Mouse (Mus musculus): ENCODE data around the gene Foxn3. TPM values are rescaled to one million over a fixed set of nuclear protein-coding genes. Genes with fewer than 3 reads are reported as not detected.

The Foxn3 gene
- total RNA-seq, 2 experiments from 2014 or later: 87.6 to 113 TPM

DNA sequence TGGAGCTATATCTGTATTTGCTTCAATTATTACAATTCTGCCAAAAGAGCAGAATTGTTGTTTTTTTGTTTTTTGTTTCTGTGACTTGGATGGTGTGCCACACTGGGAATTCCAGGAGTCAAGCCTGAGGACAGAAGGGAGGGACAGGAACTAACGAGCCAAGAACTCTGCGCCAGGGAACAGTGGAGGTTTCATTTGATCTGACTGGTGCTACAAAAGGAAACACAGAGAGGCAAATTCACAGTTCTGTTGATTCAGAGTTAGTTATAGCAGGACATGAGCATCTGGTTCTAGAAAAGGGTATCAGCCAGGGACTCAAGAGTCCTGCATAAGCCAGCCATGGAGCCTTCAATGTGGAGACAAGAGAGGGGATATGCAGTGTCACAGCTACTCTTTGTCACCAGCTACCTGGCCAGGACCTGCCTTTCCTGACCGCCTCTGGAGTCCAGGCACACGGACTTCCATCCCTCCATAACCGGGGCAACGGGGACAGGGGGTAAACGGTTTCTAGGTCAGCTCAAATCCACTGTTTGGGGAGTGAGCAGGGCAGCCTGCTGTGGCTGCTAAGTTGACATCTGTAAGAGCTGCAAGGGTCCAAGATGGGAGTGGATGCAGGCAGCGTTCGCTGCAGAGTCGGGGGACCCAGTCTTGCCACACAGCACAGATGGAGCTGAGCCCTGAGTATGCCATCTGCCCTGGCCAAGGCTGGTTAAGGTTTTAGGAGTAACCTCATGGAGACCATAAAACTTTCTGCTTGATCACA lies 316.2 kb downstream of the Foxn3 start:
- no peak for ATAC-seq (replicated peaks; ENCODE audit: low FRiP score, poor library complexity, severe bottlenecking)

DNA sequence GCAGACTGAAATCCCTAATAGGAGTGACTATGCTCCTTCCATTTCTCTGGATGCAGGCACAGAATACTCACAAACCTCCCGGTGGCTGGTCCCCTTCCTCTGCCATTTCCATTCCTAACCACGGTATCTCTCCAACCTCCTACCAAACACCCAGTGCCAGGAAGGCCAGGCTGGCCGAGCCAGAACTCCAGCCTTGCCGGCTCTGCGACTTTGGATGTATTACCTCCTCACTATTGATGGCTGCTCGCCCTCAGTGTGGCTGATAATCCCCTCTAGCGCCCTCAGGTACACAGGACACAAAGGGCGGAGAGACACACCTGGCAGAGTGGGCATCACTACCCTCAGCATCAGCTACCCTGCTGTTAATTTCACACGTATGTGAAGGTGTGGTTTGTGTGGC lies 318.7 kb downstream of the Foxn3 start:
- ATAC-seq (replicated peaks; ENCODE audit: low FRiP score, poor library complexity, severe bottlenecking): no peak

DNA sequence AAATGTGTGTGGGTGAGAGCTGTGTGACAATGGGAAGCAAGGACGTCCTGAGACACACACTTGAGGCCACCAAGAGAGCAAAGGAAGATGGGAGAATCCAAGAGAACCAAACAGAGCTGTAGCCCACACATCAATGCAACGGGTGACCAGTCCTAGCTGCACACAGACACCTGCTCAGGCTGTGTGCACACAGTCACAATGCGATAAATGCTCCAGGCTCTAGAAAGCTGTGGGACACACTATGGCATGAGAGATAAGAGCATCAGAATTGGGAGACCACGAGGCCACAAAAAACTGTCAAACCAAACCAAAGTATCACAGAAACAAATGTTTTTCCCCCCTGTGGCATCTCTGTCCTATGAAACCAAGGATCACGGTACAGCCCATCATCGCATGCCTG lies 319.1 kb downstream of the Foxn3 start:
- ATAC-seq (replicated peaks; ENCODE audit: low FRiP score, poor library complexity, severe bottlenecking): no peak

DNA sequence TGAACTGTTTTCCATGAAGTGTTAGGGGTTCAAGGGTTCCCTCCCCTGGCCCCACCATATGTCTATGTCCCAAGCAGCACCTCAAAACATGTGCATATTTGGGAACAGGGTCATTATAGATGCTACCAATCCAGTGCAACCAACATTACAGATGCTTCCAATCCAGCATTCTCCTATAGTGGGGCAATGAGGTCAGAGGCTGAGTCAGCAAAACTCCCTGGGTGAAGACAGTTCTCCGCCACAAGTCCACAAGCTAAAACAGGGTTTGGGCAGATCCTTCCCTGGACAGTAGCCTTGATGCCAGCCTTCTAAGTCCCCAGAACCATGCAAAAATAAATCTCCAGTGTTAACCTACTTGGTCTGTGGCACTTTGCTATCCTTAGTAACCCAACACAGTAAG lies 320.1 kb downstream of the Foxn3 start:
- no peak for ATAC-seq (replicated peaks; ENCODE audit: low FRiP score, poor library complexity, severe bottlenecking)

DNA sequence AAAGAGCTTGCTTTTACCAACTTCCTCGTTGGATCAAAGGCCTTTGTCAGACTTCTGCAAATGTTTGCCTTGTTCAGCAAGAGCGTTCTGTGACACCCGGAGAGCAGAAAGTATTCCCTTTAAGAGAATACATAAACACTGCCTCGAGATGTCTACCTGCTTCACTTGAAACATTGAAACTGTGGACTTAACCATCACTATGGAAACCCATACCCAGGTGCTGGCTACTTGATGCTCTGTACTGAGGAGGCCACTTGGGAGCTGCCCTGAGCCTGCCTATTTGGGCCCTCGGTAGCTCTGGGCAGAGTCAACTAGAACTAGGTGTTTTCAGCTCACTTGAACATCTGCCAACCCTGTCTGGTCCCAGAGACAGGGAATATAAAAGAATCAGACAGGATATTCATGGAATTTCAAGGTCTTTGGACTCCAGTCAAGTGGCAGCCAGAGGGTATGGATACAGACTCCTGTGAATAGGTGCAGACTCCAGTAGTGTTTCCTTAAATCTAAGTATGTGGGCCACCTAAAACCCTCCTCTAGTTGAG lies 323.1 kb downstream of the Foxn3 start:
- ATAC-seq (replicated peaks; ENCODE audit: low FRiP score, poor library complexity, severe bottlenecking): no peak

DNA sequence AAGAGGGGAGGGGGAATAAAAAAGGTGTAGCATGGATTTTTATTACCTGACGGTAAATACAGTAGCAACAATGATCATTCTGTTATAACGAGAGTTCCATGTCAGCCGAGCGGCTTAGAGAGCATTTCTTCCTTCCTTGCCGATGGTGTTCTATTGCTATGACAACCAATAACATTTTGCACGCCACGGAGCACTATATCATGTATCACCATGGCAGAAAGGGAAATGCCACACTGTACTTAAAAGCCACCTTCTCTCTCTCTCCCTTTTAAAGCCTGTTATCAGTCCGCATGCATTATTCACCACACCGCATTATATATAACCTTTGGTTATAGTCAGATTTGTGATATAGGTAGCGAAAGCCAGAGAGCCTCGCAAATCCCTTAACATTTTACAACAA lies 323.6 kb downstream of the Foxn3 start:
- no peak for ATAC-seq (replicated peaks; ENCODE audit: low FRiP score, poor library complexity, severe bottlenecking)

DNA sequence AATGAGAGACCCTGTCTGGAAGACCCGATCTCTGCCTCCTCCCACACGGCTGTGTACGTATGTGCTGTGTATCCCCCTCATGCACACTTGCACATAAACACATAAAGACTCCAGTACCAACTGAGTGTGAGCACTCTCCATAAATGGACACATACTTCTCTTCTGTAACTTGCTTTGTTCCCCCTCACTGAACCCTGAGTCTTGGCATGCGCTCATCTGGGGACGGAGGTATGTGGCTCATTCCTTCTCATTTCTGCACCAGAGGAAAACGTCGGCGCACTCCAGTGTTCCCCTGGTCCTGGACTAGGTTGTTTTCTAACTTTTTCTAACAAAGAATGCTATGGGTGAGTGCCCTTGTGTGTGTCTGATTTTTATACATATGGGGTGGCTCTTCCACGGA lies 325.9 kb downstream of the Foxn3 start:
- no peak for ATAC-seq (replicated peaks; ENCODE audit: low FRiP score, poor library complexity, severe bottlenecking)

DNA sequence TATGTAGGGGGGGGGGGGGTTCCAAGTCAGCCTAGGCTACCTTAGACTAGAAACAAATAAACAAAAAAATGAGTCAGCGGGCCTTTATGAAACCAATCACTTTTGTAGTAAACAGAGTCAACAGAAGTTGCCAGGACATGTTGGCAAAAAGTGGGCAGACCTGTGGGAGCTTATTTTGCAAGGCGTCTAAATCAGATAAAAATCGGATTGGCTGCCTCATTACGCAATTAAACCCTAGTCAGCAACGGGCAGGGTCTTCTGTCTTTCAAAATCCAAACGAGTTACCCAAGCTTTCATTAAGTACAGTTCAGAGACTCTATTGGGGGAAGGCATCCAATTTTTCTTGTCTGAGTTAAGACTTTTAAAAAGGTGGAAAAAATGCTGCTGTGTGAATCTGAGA lies 329.0 kb downstream of the Foxn3 start:
- no peak for ATAC-seq (replicated peaks; ENCODE audit: low FRiP score, poor library complexity, severe bottlenecking)

DNA sequence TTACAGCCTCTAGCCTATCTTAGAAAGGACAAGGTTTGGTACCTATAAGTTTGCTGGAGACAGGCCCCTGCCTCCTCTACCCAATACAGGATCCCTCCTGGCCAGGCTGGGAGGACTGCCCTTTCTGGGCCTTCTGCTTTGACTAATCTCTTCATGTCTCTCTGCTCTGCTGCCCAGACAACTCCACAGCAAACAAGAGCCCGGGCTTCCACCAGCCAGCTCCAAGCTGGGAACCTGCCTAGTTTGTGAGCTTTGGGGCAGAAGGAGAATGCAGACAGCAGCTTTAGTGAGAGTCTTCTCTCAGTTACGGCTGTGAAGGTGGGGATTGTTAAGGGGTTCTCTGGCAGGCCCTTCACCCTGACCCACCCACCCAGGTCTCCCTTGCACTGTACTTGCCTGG lies 330.0 kb downstream of the Foxn3 start:
- no peak for ATAC-seq (replicated peaks; ENCODE audit: low FRiP score, poor library complexity, severe bottlenecking)

DNA sequence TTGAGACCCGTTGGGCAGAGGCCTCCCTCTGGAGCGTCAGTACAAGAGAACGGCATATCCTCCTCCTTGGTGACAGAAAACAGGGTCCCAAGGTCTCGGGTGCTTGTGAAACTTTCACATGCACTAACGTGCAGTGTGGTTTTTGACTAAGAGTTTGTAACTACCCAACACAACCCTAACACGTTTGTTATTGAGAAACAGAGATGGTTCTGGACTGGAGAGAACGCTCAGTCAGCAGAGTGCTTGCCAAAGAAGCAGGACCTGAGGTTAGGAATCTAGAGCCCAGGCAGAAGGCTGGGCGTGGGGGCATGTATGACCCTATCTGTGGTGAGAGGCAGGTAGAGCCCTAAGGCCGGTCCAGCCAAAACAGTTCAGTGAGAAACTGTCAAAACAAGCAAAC lies 330.9 kb downstream of the Foxn3 start:
- ATAC-seq (replicated peaks; ENCODE audit: low FRiP score, poor library complexity, severe bottlenecking): no peak

DNA sequence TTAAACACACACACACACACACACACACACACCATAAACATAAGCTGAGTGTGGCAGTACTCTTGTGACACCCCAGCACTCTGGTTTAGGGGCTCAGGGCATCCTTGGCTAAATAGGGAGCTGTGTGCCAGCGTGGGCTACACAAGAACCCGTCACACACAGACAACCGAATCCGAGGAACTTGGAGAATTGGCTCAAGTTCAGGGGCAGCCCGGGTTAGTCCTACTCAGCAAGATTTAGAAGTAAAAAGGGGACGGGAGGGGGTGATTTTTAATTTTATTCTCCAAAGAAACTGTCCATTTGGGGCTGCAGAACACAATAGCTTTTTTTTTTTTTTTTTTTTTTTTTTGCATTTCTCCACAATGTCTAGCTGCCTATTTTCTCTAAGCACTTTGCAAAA lies 332.1 kb downstream of the Foxn3 start:
- no peak for ATAC-seq (replicated peaks; ENCODE audit: low FRiP score, poor library complexity, severe bottlenecking)

DNA sequence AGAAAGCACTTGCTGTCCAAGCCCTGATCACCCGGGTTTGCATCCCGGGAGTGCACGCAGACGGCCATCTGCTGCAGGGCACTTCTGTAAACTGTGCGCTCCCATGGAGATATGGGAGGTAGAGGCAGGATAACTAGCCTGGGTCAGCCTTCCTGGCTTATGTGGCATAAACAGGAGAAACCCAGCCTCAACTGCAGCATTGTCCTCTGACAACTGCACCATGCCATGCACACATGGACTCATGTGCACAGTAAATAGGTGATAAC lies 332.7 kb downstream of the Foxn3 start:
- no peak for ATAC-seq (replicated peaks; ENCODE audit: low FRiP score, poor library complexity, severe bottlenecking)

DNA sequence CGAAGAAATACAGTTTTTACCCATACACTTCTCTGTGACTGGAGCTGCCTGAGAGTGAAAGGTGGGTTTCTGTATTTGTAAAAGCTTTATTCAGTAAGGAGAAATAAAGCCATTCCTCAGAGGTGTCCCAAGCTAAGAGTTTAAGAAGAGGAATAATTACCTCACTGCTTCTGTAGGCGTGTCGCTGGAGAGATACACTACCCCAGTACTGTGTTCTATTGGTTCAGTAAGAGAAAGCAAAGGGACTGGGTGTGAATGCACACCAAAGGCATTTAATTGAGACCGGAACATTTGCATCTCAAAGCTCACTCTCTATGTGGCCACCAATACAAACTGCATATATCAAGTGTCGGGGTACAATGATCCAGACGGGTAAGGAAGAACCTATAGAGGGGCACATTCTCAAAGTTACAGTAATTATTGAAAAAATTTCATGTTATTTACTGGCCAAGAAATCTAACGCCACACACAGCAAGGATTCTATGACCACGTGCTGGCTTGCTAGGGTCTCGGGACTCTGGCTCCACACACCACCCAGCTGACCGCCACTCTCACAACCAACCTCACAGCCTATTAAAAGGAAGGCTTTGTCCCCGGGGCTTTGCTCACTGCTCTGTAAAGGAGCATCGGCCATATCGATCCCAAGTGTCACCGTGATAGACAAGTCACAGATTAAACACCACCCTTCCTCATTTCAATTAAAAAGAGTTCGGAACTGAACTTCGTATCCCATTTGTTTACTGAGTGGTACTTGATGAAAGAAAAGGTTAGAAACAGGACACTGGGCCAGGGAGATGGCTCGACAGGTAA lies 333.2 kb downstream of the Foxn3 start:
- ATAC-seq (replicated peaks; ENCODE audit: low FRiP score, poor library complexity, severe bottlenecking): no peak

DNA sequence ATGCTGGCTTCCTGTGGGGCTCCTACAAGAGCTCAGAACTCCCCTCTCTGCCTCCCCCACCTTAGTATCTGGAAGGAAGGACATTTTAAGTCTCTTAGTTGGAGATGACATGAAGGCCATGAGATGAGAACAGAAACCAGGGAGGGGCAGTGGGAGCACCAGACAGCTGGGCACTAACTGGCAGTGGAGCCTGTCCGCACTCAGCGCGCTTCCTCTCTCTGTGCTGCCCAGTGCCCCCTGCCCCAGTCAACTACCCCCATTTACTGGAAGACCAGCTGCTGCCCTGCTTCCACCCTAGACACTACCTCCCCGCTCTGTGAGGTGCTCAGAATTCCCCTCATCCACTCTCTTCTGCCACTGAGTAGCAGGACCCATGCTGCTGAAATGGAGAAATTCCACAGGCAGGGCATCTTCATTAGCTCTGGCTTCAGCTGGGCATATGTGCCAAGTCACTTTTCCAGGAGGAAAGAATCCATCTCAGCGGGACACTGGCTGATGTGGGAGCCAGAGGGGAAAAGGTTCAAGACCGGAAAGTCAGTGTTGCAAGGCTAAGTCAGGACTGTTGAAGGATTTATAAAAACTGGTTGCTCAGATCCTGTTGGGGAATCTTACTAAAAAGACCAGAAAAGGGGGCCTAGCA lies 335.9 kb downstream of the Foxn3 start:
- ATAC-seq (replicated peaks; ENCODE audit: low FRiP score, poor library complexity, severe bottlenecking): no peak

DNA sequence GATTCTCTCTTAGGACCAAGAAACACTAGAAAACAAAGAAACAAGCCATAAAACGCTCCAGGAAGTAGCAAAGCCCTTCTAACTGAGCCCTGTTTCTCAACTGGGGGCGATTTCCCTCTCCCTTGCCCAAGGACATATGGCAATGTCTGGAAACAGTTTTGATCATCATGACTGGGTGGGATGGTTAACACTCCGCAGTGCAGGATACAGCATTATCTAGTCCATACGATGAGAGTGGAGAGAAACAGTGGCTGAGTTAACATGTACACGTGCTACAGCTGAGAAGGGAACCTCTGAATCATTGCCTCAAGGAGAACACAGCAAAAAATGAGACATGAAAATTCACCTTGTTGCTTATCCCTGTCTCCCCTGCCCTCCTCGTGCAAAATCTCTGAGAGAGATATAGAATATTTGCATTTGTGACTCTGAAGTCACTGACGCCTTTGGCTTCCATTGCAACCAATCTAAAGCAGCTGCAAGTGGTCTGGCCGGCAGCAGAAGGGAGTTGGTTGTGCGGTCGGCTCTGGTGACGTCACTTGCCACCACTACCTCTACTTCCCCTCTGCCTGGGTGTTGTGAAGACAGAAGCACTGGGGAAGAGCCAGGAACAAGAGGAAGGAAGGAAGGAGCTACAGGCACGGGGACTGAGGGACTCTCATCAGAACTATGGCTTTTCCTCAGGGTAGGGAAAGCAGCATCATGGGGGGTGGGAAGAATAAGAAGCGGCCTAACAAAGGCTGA lies 338.3 kb downstream of the Foxn3 start:
- no peak for ATAC-seq (replicated peaks; ENCODE audit: low FRiP score, poor library complexity, severe bottlenecking)

DNA sequence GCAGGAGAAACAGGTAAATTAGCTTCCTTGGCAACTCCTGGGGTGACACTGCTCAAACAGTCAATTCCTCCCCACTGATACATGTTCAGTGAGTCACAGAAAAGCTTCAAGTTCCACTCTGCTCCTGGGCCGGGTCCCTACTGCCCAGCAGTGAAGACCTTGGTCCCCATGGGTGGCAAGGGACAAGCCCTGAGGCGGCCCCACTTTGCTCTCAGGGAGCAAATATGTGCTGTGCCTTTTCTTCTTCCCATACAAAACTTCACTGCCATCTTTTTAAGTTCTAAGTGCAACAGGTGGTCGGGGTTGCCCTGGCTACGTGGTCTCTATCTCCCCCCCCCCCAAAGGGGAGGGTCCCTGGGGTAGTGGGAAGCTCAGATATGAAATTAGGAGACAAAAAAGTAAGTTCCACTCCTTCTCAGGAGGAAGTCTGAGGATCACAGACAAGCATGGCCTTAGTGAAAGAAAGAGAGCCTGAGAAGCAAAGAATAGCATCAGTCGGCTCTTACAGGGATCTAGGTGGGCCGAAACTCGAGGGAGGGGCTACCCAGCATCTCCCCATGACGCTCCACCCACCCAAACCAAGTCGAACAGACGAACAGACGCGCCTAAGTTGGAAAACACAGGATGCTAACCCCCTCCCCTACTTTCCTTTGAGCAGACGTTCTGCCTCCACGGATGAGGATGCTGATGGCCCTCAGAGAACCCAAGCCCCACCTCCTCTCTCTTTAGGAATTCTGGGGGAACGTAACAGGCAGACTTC lies 342.1 kb downstream of the Foxn3 start:
- ATAC-seq (replicated peaks; ENCODE audit: low FRiP score, poor library complexity, severe bottlenecking): no peak

DNA sequence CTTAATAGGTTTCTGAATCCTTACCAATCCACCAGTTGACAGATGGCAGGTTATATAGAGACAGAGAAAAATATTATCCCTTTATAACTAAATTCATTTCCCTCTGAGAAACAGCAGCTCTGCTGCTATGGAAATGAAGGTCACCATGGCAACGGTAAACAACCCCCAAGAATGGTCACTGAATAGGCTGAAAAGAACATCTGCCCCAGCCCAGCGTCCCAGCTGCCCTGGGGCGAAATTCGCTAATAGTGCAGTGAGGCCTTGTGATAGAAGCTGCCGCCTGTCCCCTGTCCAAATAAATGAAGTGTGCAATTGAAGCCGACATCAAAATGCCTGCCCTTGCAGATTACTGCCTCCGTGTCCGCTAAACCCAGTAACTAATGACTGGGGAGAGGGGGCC lies 343.0 kb downstream of the Foxn3 start:
- ATAC-seq (replicated peaks; ENCODE audit: low FRiP score, poor library complexity, severe bottlenecking): no peak

DNA sequence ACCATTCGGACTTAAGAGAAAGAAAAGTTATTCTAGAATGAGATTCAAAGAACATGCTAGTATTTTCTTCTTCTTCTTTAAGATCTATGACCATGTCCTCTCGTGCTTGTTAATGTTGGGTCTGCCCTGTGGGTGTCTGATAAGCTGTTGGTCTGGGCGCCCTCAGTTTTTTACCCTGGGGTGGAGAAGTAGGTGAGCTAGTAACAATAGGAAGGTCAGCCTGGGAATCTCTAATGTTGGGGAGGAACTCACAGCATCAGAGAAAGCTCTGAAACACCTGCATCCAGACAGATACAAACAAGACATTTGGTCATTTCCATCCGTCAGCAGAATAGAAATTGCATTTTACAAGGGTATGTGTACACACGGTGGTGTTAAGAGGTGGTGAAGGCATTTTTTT lies 343.6 kb downstream of the Foxn3 start:
- no peak for ATAC-seq (replicated peaks; ENCODE audit: low FRiP score, poor library complexity, severe bottlenecking)

DNA sequence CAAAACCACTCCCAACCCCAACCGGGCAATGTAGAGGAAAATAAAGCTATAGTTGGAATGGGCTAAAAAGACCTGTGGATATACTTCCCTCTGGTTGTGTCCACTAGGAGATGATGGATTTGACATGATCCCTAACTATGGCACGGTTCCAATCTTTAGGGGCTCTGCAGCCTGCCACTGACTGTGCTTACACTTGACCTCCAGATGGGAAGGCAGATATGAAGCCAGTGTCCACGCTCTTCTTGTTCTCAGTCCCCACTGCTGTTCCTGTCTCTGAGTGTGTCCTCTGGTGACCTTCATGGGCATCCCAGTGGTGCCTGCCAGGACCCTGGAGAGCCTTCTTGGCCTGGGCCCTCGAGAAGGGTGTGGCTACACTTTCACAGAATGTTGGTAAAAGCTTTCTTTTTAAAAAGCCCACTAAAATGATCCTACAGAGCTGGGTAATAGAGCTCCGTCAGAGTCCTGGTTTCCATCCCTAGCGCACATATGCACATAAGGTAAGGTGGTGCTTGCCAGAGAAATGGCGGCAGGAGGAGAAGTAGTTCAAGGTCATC lies 346.2 kb downstream of the Foxn3 start:
- no peak for ATAC-seq (replicated peaks; ENCODE audit: low FRiP score, poor library complexity, severe bottlenecking)

Data from erythroblast, adult 5-6 weeks (primary cell).